Mouse (Mus musculus): ENCODE data around the gene Aagab.

The Aagab gene

GRCm38 (mm10) chr9:63677621-63678020 is 75.2 kb downstream of the Aagab start:
- DNase-seq: no peak

- DNase-seq: no peak
Observed at GRCm38 (mm10) chr9:63678076-63678475, 75.6 kb downstream of the Aagab start.

GRCm38 (mm10) chr9:63682301-63682700 is 79.8 kb downstream of the Aagab start:
- no peak for DNase-seq

GRCm38 (mm10) chr9:63682943-63683342 is 80.5 kb downstream of the Aagab start:
- DNase-seq: no peak

- no peak for DNase-seq
Observed at GRCm38 (mm10) chr9:63684277-63684676, 81.8 kb downstream of the Aagab start.

GRCm38 (mm10) chr9:63685352-63685751 is 82.9 kb downstream of the Aagab start:
- DNase-seq: no peak

GRCm38 (mm10) chr9:63687413-63688015 is 85.1 kb downstream of the Aagab start:
- DNase-seq: no peak

GRCm38 (mm10) chr9:63690511-63690910 is 88.1 kb downstream of the Aagab start:
- no peak for DNase-seq

- DNase-seq: no peak
Observed at GRCm38 (mm10) chr9:63691960-63692359, 89.5 kb downstream of the Aagab start.

All from embryo, embryonic 11 days (tissue).